ENCODE assay signal across 25 mouse cellular contexts in genomic region chr16:76232680-76233079, GRCm38 (mm10).
"Had no signal": no experiment of that assay in that cellular context is flagged by ENCODE, and none has a peak within 500 bp of the region (broad histone marks: within the 10 kb centered on the region; RNA-seq: fewer than 3 reads in every experiment).

No protein-coding gene starts in this region.

- H3K4me1 ChIP-seq: heart, embryonic 12.5 days; hindbrain, embryonic 10.5 days; hindbrain, embryonic 12.5 days; intestine, embryonic 15.5 days; limb, embryonic 10.5 days; limb, embryonic 12.5 days had no signal

- H3K27ac ChIP-seq: gastrocnemius, adult 2 months; heart, embryonic 10.5 days; hindbrain, embryonic 10.5 days; hindbrain, embryonic 12.5 days; hindbrain, embryonic 14.5 days; intestine, embryonic 15.5 days; layer of hippocampus, adult 2 months; left cerebral cortex, adult 2 months; limb, embryonic 10.5 days; limb, embryonic 12.5 days had no signal

- H3K4me3 ChIP-seq: gastrocnemius, adult 2 months; heart, embryonic 10.5 days; heart, embryonic 12.5 days; hindbrain, embryonic 10.5 days; hindbrain, embryonic 12.5 days; intestine, embryonic 15.5 days; layer of hippocampus, adult 2 months; left cerebral cortex, adult 2 months; limb, embryonic 10.5 days; limb, embryonic 12.5 days had no signal

- H3K36me3 ChIP-seq: heart, embryonic 10.5 days; heart, embryonic 12.5 days; hindbrain, embryonic 10.5 days; hindbrain, embryonic 12.5 days; intestine, embryonic 15.5 days; limb, embryonic 10.5 days; limb, embryonic 12.5 days had no signal

- H3K4me2 ChIP-seq: heart, embryonic 12.5 days; hindbrain, embryonic 12.5 days; hindbrain, embryonic 14.5 days; intestine, embryonic 15.5 days; limb, embryonic 12.5 days; liver, embryonic 11.5 days had no signal

- H3K9ac ChIP-seq: heart, embryonic 12.5 days; hindbrain, embryonic 12.5 days; hindbrain, embryonic 14.5 days; intestine, embryonic 15.5 days; limb, embryonic 12.5 days had no signal

- H3K27me3 ChIP-seq: heart, embryonic 12.5 days; hindbrain, embryonic 12.5 days; intestine, embryonic 15.5 days; limb, embryonic 12.5 days had no signal

- DNase-seq: gastrocnemius, adult 2 months; gastrocnemius, postnatal 10 days; gastrocnemius, postnatal 25 days; heart, postnatal 10 days; heart, postnatal 4 days; kidney, adult 18-20 months; kidney, adult 8-10 months; kidney, postnatal 10 days; kidney, postnatal 25 days; kidney, postnatal 4 days; liver had no signal

- H3K9me3 ChIP-seq: heart, embryonic 10.5 days; heart, embryonic 12.5 days; hindbrain, embryonic 10.5 days; hindbrain, embryonic 12.5 days; intestine, embryonic 15.5 days; limb, embryonic 10.5 days; limb, embryonic 12.5 days had no signal

- ATAC-seq: hindbrain, embryonic 16.5 days; inflammation-experienced regulatory T-cells, adult 6 months; intestine, embryonic 15.5 days; intestine, postnatal 0 days had no signal
